In the genomic region with DNA sequence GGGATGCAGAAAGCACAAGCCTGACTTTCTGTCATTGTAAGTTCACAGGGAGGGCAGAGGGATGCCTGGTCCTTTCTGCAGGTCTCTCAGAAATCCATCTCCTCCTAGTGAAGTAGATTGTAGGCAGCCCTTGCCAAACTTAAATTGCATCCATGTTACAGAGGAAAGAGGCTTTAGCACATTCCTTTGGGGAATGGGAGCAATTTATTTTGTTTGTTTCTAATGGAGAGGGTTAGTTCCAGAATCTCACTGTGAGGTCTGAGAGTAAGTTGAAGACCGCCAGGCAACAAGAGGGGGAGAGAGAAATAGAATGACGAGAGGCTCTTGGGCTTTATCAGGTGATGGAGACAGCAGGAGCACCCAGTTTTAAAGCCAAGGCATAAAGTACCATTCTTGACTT, we compare ENCODE assay signal across 26 mouse cellular contexts.
DNase-seq lines count a peak whose midpoint lies in the region; ATAC-seq lines count a peak whose summit lies in the region.
"Had no signal": no experiment of that assay in that cellular context is flagged by ENCODE, and none has a peak within 500 bp of the region (broad histone marks: within the 10 kb centered on the region; RNA-seq: fewer than 3 reads in every experiment).

No protein-coding gene starts in this region.

- intact Hi-C loops in heart, postnatal 10 days (cut with DNase I) = no loop called here

- no peaks in the 10 kb centered on the region for H3K9me3 ChIP-seq in midbrain, embryonic 11.5 days (ENCODE audit: control insufficient read depth, low read length)
- H3K9me3 ChIP-seq in midbrain, embryonic 16.5 days (replicated peaks; ENCODE audit: control insufficient read depth, low read length, poor library complexity, severe bottlenecking) = no peaks in the 10 kb centered on the region
- H3K9me3 ChIP-seq in embryonic facial prominence, embryonic 14.5 days (ENCODE audit: control insufficient read depth, low read length) = no peaks in the 10 kb centered on the region
- H3K9me3 ChIP-seq: forebrain, embryonic 10.5 days; forebrain, embryonic 13.5 days; G1E; hindbrain, embryonic 10.5 days; hindbrain, embryonic 15.5 days had no signal

- no peaks in the 10 kb centered on the region for H3K36me3 ChIP-seq in midbrain, embryonic 11.5 days (ENCODE audit: control insufficient read depth, insufficient read depth, low read length)
- H3K36me3 ChIP-seq in midbrain, embryonic 16.5 days (ENCODE audit: control insufficient read depth, insufficient read depth, low read length) = no peaks in the 10 kb centered on the region
- no peaks in the 10 kb centered on the region for H3K36me3 ChIP-seq in embryonic facial prominence, embryonic 14.5 days (ENCODE audit: control insufficient read depth, insufficient read depth, low read length)
- H3K36me3 ChIP-seq: forebrain, embryonic 10.5 days; G1E; hindbrain, embryonic 10.5 days; hindbrain, embryonic 15.5 days had no signal

- H3K27ac ChIP-seq in midbrain, embryonic 11.5 days (ENCODE audit: low read depth, low read length) = no peak overlapping the region
- no peak overlapping the region for H3K27ac ChIP-seq in midbrain, embryonic 16.5 days (ENCODE audit: low read length)
- H3K27ac ChIP-seq in embryonic facial prominence, embryonic 14.5 days (replicated peaks; ENCODE audit: low read depth, low read length) = peak overlapping the region; percentile 25; the same call in 1 of the 2 replicates
- H3K27ac ChIP-seq: forebrain, embryonic 10.5 days; hindbrain, embryonic 10.5 days had no signal

- no peaks in the 10 kb centered on the region for H3K27me3 ChIP-seq in midbrain, embryonic 11.5 days (ENCODE audit: control insufficient read depth, insufficient read depth, low read length)
- H3K27me3 ChIP-seq in midbrain, embryonic 16.5 days (ENCODE audit: control insufficient read depth, insufficient read depth, low read depth, low read length) = no peaks in the 10 kb centered on the region
- no peaks in the 10 kb centered on the region for H3K27me3 ChIP-seq in embryonic facial prominence, embryonic 14.5 days (replicated peaks; ENCODE audit: control insufficient read depth, insufficient read depth, low read length)
- H3K27me3 ChIP-seq: CH12.LX; forebrain, embryonic 13.5 days; hindbrain, embryonic 15.5 days had no signal

- no peak overlapping the region for H3K9ac ChIP-seq in midbrain, embryonic 11.5 days (ENCODE audit: low read length)
- H3K9ac ChIP-seq in midbrain, embryonic 16.5 days (ENCODE audit: low read depth, low read length) = no peak overlapping the region
- no peak overlapping the region for H3K9ac ChIP-seq in embryonic facial prominence, embryonic 14.5 days (ENCODE audit: low read depth, low read length)
- H3K9ac ChIP-seq: forebrain, embryonic 13.5 days had no signal

- peaks cover 7% of the 10 kb centered on the region; the same call in 1 of the 2 replicates for H3K4me1 ChIP-seq in midbrain, embryonic 11.5 days (ENCODE audit: control insufficient read depth, insufficient read depth, low read length)
- H3K4me1 ChIP-seq in midbrain, embryonic 16.5 days (ENCODE audit: control insufficient read depth, insufficient read depth, low read length) = peaks cover 11% of the 10 kb centered on the region
- peaks cover 41% of the 10 kb centered on the region for H3K4me1 ChIP-seq in embryonic facial prominence, embryonic 14.5 days (ENCODE audit: control insufficient read depth, insufficient read depth, low read length)

- no peak overlapping the region for H3K4me3 ChIP-seq in midbrain, embryonic 11.5 days (ENCODE audit: low read depth, low read length)
- no peak overlapping the region for H3K4me3 ChIP-seq in midbrain, embryonic 16.5 days (ENCODE audit: low read depth, low read length)
- H3K4me3 ChIP-seq in embryonic facial prominence, embryonic 14.5 days (ENCODE audit: low read depth, low read length) = no peak overlapping the region
- H3K4me3 ChIP-seq: erythroblast, embryonic 14.5 days; forebrain, embryonic 10.5 days; forebrain, embryonic 13.5 days; hindbrain, embryonic 10.5 days; hindbrain, embryonic 15.5 days had no signal

- WGBS in midbrain, embryonic 11.5 days = 85% methylated on average over 2 of the region's 2 CpGs
- WGBS in midbrain, embryonic 16.5 days = 64% methylated on average over 2 of the region's 2 CpGs
- WGBS in embryonic facial prominence, embryonic 14.5 days = 31% methylated on average over 2 of the region's 2 CpGs

- ATAC-seq in midbrain, embryonic 11.5 days (ENCODE audit: low FRiP score) = no peak
- ATAC-seq in midbrain, embryonic 16.5 days = no peak
- ATAC-seq in embryonic facial prominence, embryonic 14.5 days (ENCODE audit: low read depth) = peak; percentile 45; the same call in 1 of the 2 replicates
- no peak for ATAC-seq in erythroid progenitor cell, adult 5-6 weeks (replicated peaks; ENCODE audit: low FRiP score, poor library complexity, severe bottlenecking)
- ATAC-seq: forebrain, embryonic 16.5 days; intestine, postnatal 0 days had no signal

- H3K4me2 ChIP-seq in midbrain, embryonic 11.5 days = no peak overlapping the region
- no peak overlapping the region for H3K4me2 ChIP-seq in midbrain, embryonic 16.5 days (ENCODE audit: low read length)
- no peak overlapping the region for H3K4me2 ChIP-seq in embryonic facial prominence, embryonic 14.5 days (ENCODE audit: low read depth, low read length)
- H3K4me2 ChIP-seq: forebrain, embryonic 13.5 days; heart, embryonic 11.5 days; hindbrain, embryonic 15.5 days had no signal

- peak; percentile 23 for DNase-seq in heart, adult 11 months
- no peak for DNase-seq in heart, postnatal 10 days
- DNase-seq in midbrain, embryonic 11.5 days (ENCODE audit: low spot score, missing footprints) = peak; percentile 51
- DNase-seq in embryonic facial prominence, embryonic 14.5 days (ENCODE audit: low spot score) = peak; percentile 89
- DNase-seq in right cerebral cortex, postnatal 25 days = no peak
- DNase-seq: adrenal gland, adult 2 months; adrenal gland, postnatal 14 days; B cell, adult 2 months; cerebellum, adult 11-12 months; cerebellum, adult 8-10 months; embryo, embryonic 11 days; gastrocnemius, postnatal 10 days; gastrocnemius, postnatal 36 days; heart, postnatal 36 days had no signal

Comparison
In these comparisons a context has a peak if more than half of its experiments do, and no peak if none do; other contexts are left out.
1. DNase-seq: peak in heart, adult 11 months (single experiment), midbrain, embryonic 11.5 days (single experiment) and embryonic facial prominence, embryonic 14.5 days (single experiment); none in heart, postnatal 10 days (0 of 2) and right cerebral cortex, postnatal 25 days (single experiment).